Comparison of ENCODE assay signal across 15 mouse cellular contexts in genomic region chr6:83928225-83928624, GRCm38 (mm10).
DNase-seq lines count a peak whose midpoint lies in the region; ATAC-seq and TF ChIP-seq lines count a peak whose summit lies in the region.
"Had no signal": no experiment of that assay in that cellular context is flagged by ENCODE, and none has a peak within 500 bp of the region (broad histone marks: within the 10 kb centered on the region; RNA-seq: fewer than 3 reads in every experiment).

No protein-coding gene starts in this region.

- WGBS in kidney, embryonic 16.5 days = 55% methylated on average over 2 of the region's 2 CpGs
- whole genome bisulfite sequencing in embryonic facial prominence, embryonic 14.5 days = 59% methylated on average over 2 of the region's 2 CpGs
- 81% methylated on average over 2 of the region's 2 CpGs for WGBS in midbrain, postnatal 0 days

- no peak overlapping the region for H3K4me3 ChIP-seq in kidney, embryonic 16.5 days (ENCODE audit: low read length)
- no peak overlapping the region for H3K4me3 ChIP-seq in embryonic facial prominence, embryonic 14.5 days (ENCODE audit: low read depth, low read length)
- H3K4me3 ChIP-seq in midbrain, postnatal 0 days (ENCODE audit: low read depth, low read length) = no peak overlapping the region
- H3K4me3 ChIP-seq: forebrain, embryonic 15.5 days; left cerebral cortex, adult 2 months; megakaryocyte, embryonic 14.5 days had no signal

- no peak overlapping the region for H3K4me2 ChIP-seq in kidney, embryonic 16.5 days (replicated peaks; ENCODE audit: low read depth, low read length)
- no peak overlapping the region for H3K4me2 ChIP-seq in embryonic facial prominence, embryonic 14.5 days (ENCODE audit: low read depth, low read length)
- no peak overlapping the region for H3K4me2 ChIP-seq in midbrain, postnatal 0 days (ENCODE audit: low read depth, low read length, poor library complexity, severe bottlenecking)
- H3K4me2 ChIP-seq: forebrain, embryonic 15.5 days; hindbrain, embryonic 14.5 days; liver, embryonic 11.5 days had no signal

- H3K27ac ChIP-seq in kidney, embryonic 16.5 days (ENCODE audit: low read length) = no peak overlapping the region
- H3K27ac ChIP-seq in embryonic facial prominence, embryonic 14.5 days (replicated peaks; ENCODE audit: low read depth, low read length) = no peak overlapping the region
- no peak overlapping the region for H3K27ac ChIP-seq in midbrain, postnatal 0 days (ENCODE audit: low read depth, low read length)
- H3K27ac ChIP-seq: forebrain, embryonic 15.5 days; hindbrain, embryonic 14.5 days; left cerebral cortex, adult 2 months had no signal

- no peaks in the 10 kb centered on the region for H3K4me1 ChIP-seq in kidney, embryonic 16.5 days (ENCODE audit: insufficient read depth, low read length)
- H3K4me1 ChIP-seq in embryonic facial prominence, embryonic 14.5 days (ENCODE audit: control insufficient read depth, insufficient read depth, low read length) = no peaks in the 10 kb centered on the region
- no peaks in the 10 kb centered on the region; the same call in 1 of the 2 replicates for H3K4me1 ChIP-seq in midbrain, postnatal 0 days (ENCODE audit: insufficient read depth, low read length)

- no peak for ATAC-seq in kidney, embryonic 16.5 days (ENCODE audit: low FRiP score, low TSS enrichment)
- ATAC-seq in embryonic facial prominence, embryonic 14.5 days (ENCODE audit: low read depth) = no peak
- ATAC-seq in midbrain, postnatal 0 days (ENCODE audit: low FRiP score) = no peak
- ATAC-seq: forebrain, embryonic 15.5 days had no signal

- peaks cover 12% of the 10 kb centered on the region; the same call in 1 of the 2 replicates for H3K36me3 ChIP-seq in kidney, embryonic 16.5 days (ENCODE audit: insufficient read depth, low read length)
- peaks cover 16% of the 10 kb centered on the region for H3K36me3 ChIP-seq in embryonic facial prominence, embryonic 14.5 days (ENCODE audit: control insufficient read depth, insufficient read depth, low read length)
- H3K36me3 ChIP-seq in midbrain, postnatal 0 days (ENCODE audit: insufficient read depth, low read length) = peaks cover 9% of the 10 kb centered on the region

- no peaks in the 10 kb centered on the region for H3K27me3 ChIP-seq in kidney, embryonic 16.5 days (ENCODE audit: insufficient read depth, low read length)
- no peaks in the 10 kb centered on the region for H3K27me3 ChIP-seq in embryonic facial prominence, embryonic 14.5 days (replicated peaks; ENCODE audit: control insufficient read depth, insufficient read depth, low read length)
- H3K27me3 ChIP-seq in midbrain, postnatal 0 days (ENCODE audit: insufficient read depth, low read length) = no peaks in the 10 kb centered on the region
- H3K27me3 ChIP-seq: forebrain, embryonic 15.5 days; megakaryocyte, embryonic 14.5 days had no signal

- H3K9me3 ChIP-seq in kidney, embryonic 16.5 days (ENCODE audit: low read length) = no peaks in the 10 kb centered on the region
- H3K9me3 ChIP-seq in embryonic facial prominence, embryonic 14.5 days (ENCODE audit: control insufficient read depth, low read length) = no peaks in the 10 kb centered on the region
- H3K9me3 ChIP-seq in midbrain, postnatal 0 days (ENCODE audit: low read length) = no peaks in the 10 kb centered on the region
- H3K9me3 ChIP-seq: forebrain, embryonic 15.5 days had no signal

- DNase-seq in kidney, adult 9 months = peak; percentile 26
- peak; percentile 8 for DNase-seq in thymus, postnatal 14 days
- DNase-seq in thymus, adult 18-20 months = no peak
- peak; percentile 70 for DNase-seq in embryonic facial prominence, embryonic 14.5 days (ENCODE audit: low spot score)
- DNase-seq in midbrain, postnatal 0 days (ENCODE audit: low spot score) = no peak
- DNase-seq in cerebellum, postnatal 36 days = no peak
- DNase-seq: cerebellum, postnatal 10 days; gastrocnemius, postnatal 36 days; right cerebral cortex, postnatal 25 days had no signal

- no peak overlapping the region for H3K9ac ChIP-seq in kidney, embryonic 16.5 days (replicated peaks; ENCODE audit: low read length)
- H3K9ac ChIP-seq in embryonic facial prominence, embryonic 14.5 days (ENCODE audit: low read depth, low read length) = no peak overlapping the region
- no peak overlapping the region for H3K9ac ChIP-seq in midbrain, postnatal 0 days (replicated peaks; ENCODE audit: low read length, poor library complexity, severe bottlenecking)
- H3K9ac ChIP-seq: forebrain, embryonic 15.5 days; hindbrain, embryonic 14.5 days had no signal

- TF ChIP-seq CTCF in midbrain, postnatal 0 days (IDR thresholded peaks at IDR 0.05) = no peak

Comparison
In these comparisons a context has a peak if more than half of its experiments do, and no peak if none do; other contexts are left out.
1. DNase-seq: peak in kidney, adult 9 months (single experiment), thymus, postnatal 14 days (single experiment) and embryonic facial prominence, embryonic 14.5 days (single experiment); none in thymus, adult 18-20 months (0 of 2), midbrain, postnatal 0 days (single experiment) and cerebellum, postnatal 36 days (0 of 2).